In the genomic region with DNA sequence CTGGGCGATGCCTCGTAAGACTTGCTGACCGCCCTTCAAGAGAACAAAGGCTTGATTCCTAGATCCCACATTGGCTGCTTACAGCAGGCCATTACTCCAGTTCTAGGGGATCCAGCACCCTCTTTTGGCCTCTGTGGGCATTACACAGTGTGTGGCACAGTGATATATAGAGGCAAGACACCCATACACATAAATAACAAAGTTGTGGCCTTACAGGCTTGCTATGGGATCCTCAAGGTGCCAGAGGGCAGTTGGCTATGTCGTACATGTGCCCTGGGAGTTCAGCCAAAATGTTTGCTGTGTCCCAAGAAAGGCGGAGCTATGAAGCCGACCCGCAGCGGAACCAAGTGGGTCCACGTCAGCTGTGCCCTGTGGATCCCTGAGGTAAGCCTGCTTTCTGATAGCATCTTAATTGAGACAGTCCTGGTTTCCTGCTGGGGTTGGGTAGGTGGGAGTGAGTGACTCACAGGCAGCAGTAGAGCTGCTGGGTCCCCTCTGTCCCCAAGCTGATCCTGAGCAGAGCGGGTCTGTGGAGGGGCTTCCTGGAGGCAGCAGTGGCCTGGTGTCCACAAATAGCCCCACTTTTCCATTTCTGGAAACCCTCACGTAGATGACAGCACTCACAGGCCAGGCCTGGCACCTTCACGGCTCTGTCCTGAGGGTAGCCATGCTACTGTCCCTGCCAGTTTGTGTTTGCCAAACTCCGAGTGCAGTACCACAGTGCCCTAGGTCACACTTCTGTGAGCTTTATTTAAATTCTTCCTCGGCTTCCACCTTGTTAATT, we compare ENCODE assay signal across 8 mouse cellular contexts. TPM values are rescaled to one million over a fixed set of nuclear protein-coding genes. Genes with fewer than 3 reads are reported as not detected.
DNase-seq lines count a peak whose midpoint lies in the region; ATAC-seq and TF ChIP-seq lines count a peak whose summit lies in the region.

No protein-coding gene starts in this region.

- no peaks in the 10 kb centered on the region for H3K9me3 ChIP-seq in embryonic facial prominence, embryonic 13.5 days
- no peaks in the 10 kb centered on the region for H3K9me3 ChIP-seq in heart, embryonic 14.5 days (ENCODE audit: control insufficient read depth, low read length)
- H3K9me3 ChIP-seq in kidney, embryonic 15.5 days (replicated peaks), result no peaks in the 10 kb centered on the region

- no peaks in the 10 kb centered on the region; the same call in 1 of the 2 replicates for H3K4me1 ChIP-seq in spleen, adult 2 months (ENCODE audit: control insufficient read depth, insufficient read depth, insufficient read length)
- H3K4me1 ChIP-seq in bone marrow, adult 2 months (ENCODE audit: control insufficient read depth, insufficient read depth, low read length), result peaks cover 3% of the 10 kb centered on the region
- peaks cover 21% of the 10 kb centered on the region for H3K4me1 ChIP-seq in embryonic facial prominence, embryonic 13.5 days
- peaks cover 17 to 27% of the 10 kb centered on the region in 2 experiments for H3K4me1 ChIP-seq in heart, embryonic 14.5 days (ENCODE audit: control insufficient read depth in 2 of 2, insufficient read depth in 2 of 2, low read length in 2 of 2)
- H3K4me1 ChIP-seq in kidney, embryonic 15.5 days, result peaks cover 18% of the 10 kb centered on the region

- no peak for TF ChIP-seq POLR2A in spleen, adult 2 months (IDR thresholded peaks at IDR 0.05; ENCODE audit: low read depth, low read length)
- TF ChIP-seq POLR2A in bone marrow, adult 2 months (IDR thresholded peaks at IDR 0.05; ENCODE audit: borderline replicate concordance, control insufficient read depth, low read depth, low read length), result no peak

- TF ChIP-seq CTCF in spleen, adult 2 months (IDR thresholded peaks at IDR 0.05; ENCODE audit: extremely low read depth, insufficient read depth, insufficient read length, insufficient replicate concordance), result peak; percentile 48; the same call in 1 of the 2 replicates
- peak; percentile 53 for TF ChIP-seq CTCF in bone marrow, adult 2 months (IDR thresholded peaks at IDR 0.05; ENCODE audit: control insufficient read depth, insufficient read depth, low read length)

- no peak overlapping the region for H3K27ac ChIP-seq in spleen, adult 2 months (ENCODE audit: insufficient read depth, low read length)
- H3K27ac ChIP-seq in bone marrow, adult 2 months (ENCODE audit: control insufficient read depth, insufficient read depth, low read depth, low read length, poor library complexity), result no peak overlapping the region
- no peak overlapping the region for H3K27ac ChIP-seq in embryonic facial prominence, embryonic 13.5 days
- peak overlapping the region; percentile 58 to 65 for H3K27ac ChIP-seq in heart, embryonic 14.5 days (replicated peaks in 1 of 2; ENCODE audit: control insufficient read depth in 1 of 2, insufficient read depth in 1 of 2, low read depth in 2 of 2, low read length in 2 of 2)
- H3K27ac ChIP-seq in kidney, embryonic 15.5 days, result no peak overlapping the region

- no peak overlapping the region for H3K4me2 ChIP-seq in embryonic facial prominence, embryonic 13.5 days
- H3K4me2 ChIP-seq in heart, embryonic 14.5 days (ENCODE audit: low read length), result peak overlapping the region; percentile 27; the same call in 1 of the 2 replicates
- H3K4me2 ChIP-seq in kidney, embryonic 15.5 days, result no peak overlapping the region

- WGBS in spleen, adult 2 months, result 95% methylated on average over 14 of the region's 14 CpGs
- WGBS in bone marrow, adult 2 months, result 86% methylated on average over 14 of the region's 14 CpGs
- WGBS in embryonic facial prominence, embryonic 13.5 days, result 80% methylated on average over 14 of the region's 14 CpGs
- WGBS in heart, embryonic 14.5 days, result 59% methylated on average over 14 of the region's 14 CpGs
- 80% methylated on average over 14 of the region's 14 CpGs for WGBS in kidney, embryonic 15.5 days

- no peak overlapping the region for H3K4me3 ChIP-seq in spleen, adult 2 months (ENCODE audit: extremely low read depth, insufficient read depth, insufficient read length)
- no peak overlapping the region for H3K4me3 ChIP-seq in bone marrow, adult 2 months (replicated peaks; ENCODE audit: control insufficient read depth, low read depth, low read length)
- H3K4me3 ChIP-seq in embryonic facial prominence, embryonic 13.5 days, result no peak overlapping the region
- no peak overlapping the region for H3K4me3 ChIP-seq in heart, embryonic 14.5 days (ENCODE audit: control insufficient read depth in 1 of 2, insufficient read depth in 1 of 2, low read depth in 1 of 2, low read length in 2 of 2)
- H3K4me3 ChIP-seq in kidney, embryonic 15.5 days (replicated peaks), result no peak overlapping the region

- no peak overlapping the region for H3K9ac ChIP-seq in embryonic facial prominence, embryonic 13.5 days
- no peak overlapping the region for H3K9ac ChIP-seq in heart, embryonic 14.5 days (ENCODE audit: low read length)
- H3K9ac ChIP-seq in kidney, embryonic 15.5 days, result no peak overlapping the region

- DNase-seq in spleen, adult 2 months (ENCODE audit: low read depth in 1 of 2, low spot score in 2 of 2), result peak; percentile 5 to 60
- no peak for DNase-seq in spleen, adult 12 weeks (ENCODE audit: low spot score)
- peak; percentile 27 for DNase-seq in thymus, postnatal 0 days (ENCODE audit: low spot score)

- ATAC-seq in embryonic facial prominence, embryonic 13.5 days (ENCODE audit: insufficient number of reproducible peaks, insufficient read depth, low FRiP score, low TSS enrichment, low read depth), result 0 out of 2 replicates have a peak, but pooled peaks have one; percentile 10
- peak; percentile 26; the same call in 1 of the 2 replicates for ATAC-seq in heart, embryonic 14.5 days (ENCODE audit: insufficient number of reproducible peaks, insufficient read depth, low FRiP score, low read depth)
- ATAC-seq in kidney, embryonic 15.5 days (replicated peaks; ENCODE audit: low FRiP score), result peak; percentile 34
- ATAC-seq in megakaryocyte-erythroid progenitor cell, adult 5-6 weeks (replicated peaks; ENCODE audit: low FRiP score, low TSS enrichment, poor library complexity, severe bottlenecking), result peak; percentile 69; the same call in 1 of the 2 replicates

- H3K27me3 ChIP-seq in spleen, adult 2 months (ENCODE audit: control insufficient read depth, insufficient read depth, low read length), result no peaks in the 10 kb centered on the region
- H3K27me3 ChIP-seq in embryonic facial prominence, embryonic 13.5 days, result no peaks in the 10 kb centered on the region
- H3K27me3 ChIP-seq in heart, embryonic 14.5 days (ENCODE audit: control insufficient read depth, insufficient read depth, low read length), result no peaks in the 10 kb centered on the region
- H3K27me3 ChIP-seq in kidney, embryonic 15.5 days, result no peaks in the 10 kb centered on the region

- peaks cover 25% of the 10 kb centered on the region for H3K36me3 ChIP-seq in spleen, adult 2 months (ENCODE audit: control insufficient read depth, insufficient read depth, low read length)
- peaks cover 35% of the 10 kb centered on the region for H3K36me3 ChIP-seq in embryonic facial prominence, embryonic 13.5 days
- peaks cover 59% of the 10 kb centered on the region for H3K36me3 ChIP-seq in heart, embryonic 14.5 days (ENCODE audit: control insufficient read depth, insufficient read depth, low read length)
- peaks cover 76% of the 10 kb centered on the region for H3K36me3 ChIP-seq in kidney, embryonic 15.5 days

RNA-seq across cellular contexts. Expression of a gene that starts 44.5 kb away (rescaled TPM):
- 11.3 and 16.3 TPM in 2 replicates for polyA plus RNA-seq in spleen, adult 2 months (2012; rRNA removed)
- 4.7 and 13.1 TPM in 2 replicates for polyA plus RNA-seq in bone marrow, adult 2 months (2011; ENCODE audit: insufficient read depth, insufficient read length, low replicate concordance, missing spikeins)
- polyA plus RNA-seq in embryonic facial prominence, embryonic 13.5 days (2015; fragmentation: Nextera tagmentation; extraction: Ambion mirVana), result 8.7 and 11.7 TPM in 2 replicates
- polyA plus RNA-seq in heart, embryonic 14.5 days (2014; fragmentation: Nextera tagmentation; extraction: Ambion mirVana), result 16.9 and 17.3 TPM in 2 replicates
- 22.1 and 22.8 TPM in 2 replicates for polyA plus RNA-seq in kidney, embryonic 15.5 days (2015; fragmentation: Nextera tagmentation; extraction: Ambion mirVana)
- total RNA-seq in megakaryocyte-erythroid progenitor cell, adult 5-6 weeks (2014; fragmentation: Nextera tagmentation), result 29.8 and 38.0 TPM in 2 replicates
- 36.1 and 36.3 TPM in 2 replicates for total RNA-seq in megakaryocyte-erythroid progenitor cell, adult 5-6 weeks (2017)
- polyA plus RNA-seq in thymus, postnatal 0 days (2015; fragmentation: Nextera tagmentation; extraction: Ambion mirVana), result 19.8 and 20.1 TPM in 2 replicates

Comparison
In these comparisons a context has a peak if more than half of its experiments do, and no peak if none do; other contexts are left out.
1. H3K27ac ChIP-seq: peak in heart, embryonic 14.5 days (2 of 2); none in spleen, adult 2 months (single experiment), bone marrow, adult 2 months (single experiment), embryonic facial prominence, embryonic 13.5 days (single experiment) and kidney, embryonic 15.5 days (single experiment).
2. ATAC-seq: peak in every context shown above with its lines; median percentile 69 in megakaryocyte-erythroid progenitor cell, adult 5-6 weeks; 34 in kidney, embryonic 15.5 days; 26 in heart, embryonic 14.5 days; 10 in embryonic facial prominence, embryonic 13.5 days.